Mouse (Mus musculus) cerebellum, adult (tissue): ENCODE data around the gene Lrrc25.

Experiments
- ATAC-seq: cut with Nextera tagmentation; 2 replicates; pipeline ENCODE4 v1.9.2; 2017; ENCODE audit warnings: mild to moderate bottlenecking, moderate library complexity, mixed read lengths; ENCODE audit not compliant: insufficient number of reproducible peaks, low FRiP score, low TSS enrichment

Lrrc25 gene

GRCm38 (mm10) chr8:70598722-70599121 lies 17.2 kb upstream of the Lrrc25 start:
- no peak for ATAC-seq

- no peak for ATAC-seq
These were observed 16.3 kb upstream of the Lrrc25 start for GRCm38 (mm10) chr8:70599507-70600290.

- ATAC-seq = no peak
These were observed 15.3 kb upstream of the Lrrc25 start for GRCm38 (mm10) chr8:70600473-70601270.

GRCm38 (mm10) chr8:70601271-70601649 lies 14.7 kb upstream of the Lrrc25 start:
- no peak for ATAC-seq

GRCm38 (mm10) chr8:70602139-70602811 lies 13.7 kb upstream of the Lrrc25 start:
- ATAC-seq = no peak

- no peak for ATAC-seq
These were observed 11.4 kb upstream of the Lrrc25 start for GRCm38 (mm10) chr8:70604558-70604957.

GRCm38 (mm10) chr8:70605871-70606779 lies 9.8 kb upstream of the Lrrc25 start:
- no peak for ATAC-seq

GRCm38 (mm10) chr8:70606780-70607602 lies 9.0 kb upstream of the Lrrc25 start:
- no peak for ATAC-seq

- ATAC-seq = no peak
These were observed 8.4 kb upstream of the Lrrc25 start for GRCm38 (mm10) chr8:70607603-70607897.

GRCm38 (mm10) chr8:70607898-70608748 lies 7.8 kb upstream of the Lrrc25 start:
- no peak for ATAC-seq

- ATAC-seq = no peak
These were observed 7.1 kb upstream of the Lrrc25 start, which contains the start of gene Ssbp4 for GRCm38 (mm10) chr8:70608749-70609367. TSS of gene Ssbp4 (minus strand) at chr8:70608872.

- no peak for ATAC-seq
These were observed 6.5 kb upstream of the Lrrc25 start for GRCm38 (mm10) chr8:70609368-70609848.

- ATAC-seq = no peak
These were observed 5.8 kb upstream of the Lrrc25 start for GRCm38 (mm10) chr8:70609849-70610795.

- ATAC-seq = no peak
These were observed 4.9 kb upstream of the Lrrc25 start for GRCm38 (mm10) chr8:70610796-70611771.

GRCm38 (mm10) chr8:70611849-70612248 lies 4.1 kb upstream of the Lrrc25 start:
- ATAC-seq = no peak

GRCm38 (mm10) chr8:70613763-70614162 lies 2.2 kb upstream of the Lrrc25 start:
- no peak for ATAC-seq
